Mouse (Mus musculus): ENCODE results near the gene Gp9.

GRCm38 (mm10) chr6:87770626-87771025 lies 7.2 kb upstream of the Gp9 start:
- TF ChIP-seq CTCF (IDR thresholded peaks at IDR 0.05; ENCODE audit: insufficient read depth, low read length) (no peak), POLR2A (IDR thresholded peaks at IDR 0.05; ENCODE audit: borderline replicate concordance, extremely low read depth, low read depth, low read length) (no peak)

Measured in lung, adult 2 months (tissue).